Mouse (Mus musculus) myocyte (in vitro differentiated cells): ENCODE data around the gene Vgll4. TPM values are rescaled to one million over a fixed set of nuclear protein-coding genes. Genes with fewer than 3 reads are reported as not detected.
A peak's percentile ranks its signal among the peaks of the same experiment; 100 is the strongest.
"Not testable (repeated sequence)": the region's sequence is repeated elsewhere in the genome, so short reads cannot be mapped to it uniquely, and the experiment has no call there.

Experiments
- H3K27me3 ChIP-seq: one replicate; pipeline ENCODE4 v1.6.1; 2011; ENCODE audit not compliant: control insufficient read depth, insufficient read depth, insufficient read length
- H3K36me3 ChIP-seq: one replicate; pipeline ENCODE4 v1.6.1; 2011; ENCODE audit not compliant: control insufficient read depth, insufficient read depth
- H3K4me2 ChIP-seq: one replicate; pipeline ENCODE4 v1.6.1; 2011; ENCODE audit warnings: low read depth, control low read depth
- H3K4me3 ChIP-seq: one replicate; pipeline ENCODE4 v1.5.1; 2011; ENCODE audit warnings: mild to moderate bottlenecking, control low read depth, moderate library complexity
- H3K79me2 ChIP-seq: one replicate; pipeline ENCODE4 v1.6.1; 2011; ENCODE audit not compliant: control insufficient read depth, insufficient read depth
- H3ac ChIP-seq: one replicate; pipeline ENCODE4 v1.6.1; 2011; ENCODE audit not compliant: control insufficient read depth, insufficient read length
- CEBPB ChIP-seq: IDR thresholded peaks from 2 replicates; pipeline ENCODE4 v1.6.1; 2011; ENCODE audit warnings: mild to moderate bottlenecking, moderate library complexity; ENCODE audit not compliant: poor library complexity, insufficient read depth, severe bottlenecking
- E2F4 ChIP-seq: IDR thresholded peaks from one replicate; pipeline ENCODE4 v1.6.1; 2011; ENCODE audit warnings: mild to moderate bottlenecking, control low read depth, moderate library complexity; ENCODE audit not compliant: insufficient read depth
- MAX ChIP-seq: IDR thresholded peaks from one replicate; pipeline ENCODE4 v1.6.1; 2011; ENCODE audit warnings: low read depth, mild to moderate bottlenecking, control low read depth
- MYOD1 ChIP-seq, 3 experiments: IDR thresholded peaks; one replicate each; pipeline ENCODE4 v1.6.1; 2011; ENCODE audit warnings: control low read depth in 2 of 3, low read depth in 2 of 3, mild to moderate bottlenecking in 2 of 3, moderate library complexity in 1 of 3; ENCODE audit not compliant: insufficient read length in 2 of 3, control insufficient read depth in 1 of 3
- MYOG ChIP-seq, 3 experiments: IDR thresholded peaks; one replicate each; pipeline ENCODE4 v1.6.1; 2011; ENCODE audit warnings: control low read depth in 2 of 3, low read depth in 2 of 3, mild to moderate bottlenecking in 2 of 3; ENCODE audit not compliant: insufficient read length in 2 of 3, control insufficient read depth in 1 of 3, insufficient read depth in 1 of 3
- POLR2A ChIP-seq: IDR thresholded peaks from one replicate; pipeline ENCODE4 v1.6.1; 2011; ENCODE audit warnings: low read depth, mild to moderate bottlenecking, control low read depth, moderate library complexity; ENCODE audit not compliant: insufficient read length
- POLR2AphosphoS2 ChIP-seq: IDR thresholded peaks from one replicate; pipeline ENCODE4 v1.6.1; 2011; ENCODE audit warnings: low read depth, control low read depth; ENCODE audit not compliant: insufficient read length
- REST ChIP-seq: IDR thresholded peaks from one replicate; pipeline ENCODE4 v1.6.1; 2011; ENCODE audit warnings: mild to moderate bottlenecking, control low read depth, moderate library complexity; ENCODE audit not compliant: insufficient read depth, insufficient read length
- SRF ChIP-seq: IDR thresholded peaks from one replicate; pipeline ENCODE4 v1.6.1; 2011; ENCODE audit warnings: low read depth; ENCODE audit not compliant: control insufficient read depth, insufficient read length
- TCF12 ChIP-seq: IDR thresholded peaks from one replicate; pipeline ENCODE4 v1.6.1; 2011; ENCODE audit warnings: mild to moderate bottlenecking, control low read depth; ENCODE audit not compliant: poor library complexity, insufficient read depth, severe bottlenecking
- TCF3 ChIP-seq: IDR thresholded peaks from one replicate; pipeline ENCODE4 v1.6.1; 2011; ENCODE audit warnings: low read depth, control low read depth; ENCODE audit not compliant: insufficient read length
- USF1 ChIP-seq: IDR thresholded peaks from one replicate; pipeline ENCODE4 v1.6.1; 2011; ENCODE audit warnings: low read depth, mild to moderate bottlenecking, control low read depth, moderate library complexity
- polyA plus RNA-seq: library from polyadenylated mRNA; unstranded; fragments of >200 nt; fragmentation: generic; extraction: Trizol; gene quantifications from one replicate; pipeline ENCODE4 v1.2.1, GENCODE M21; 2012; ENCODE audit warnings: missing spikeins

Gene Vgll4
- polyA plus RNA-seq, 1 experiment = 21.1 TPM

DNA sequence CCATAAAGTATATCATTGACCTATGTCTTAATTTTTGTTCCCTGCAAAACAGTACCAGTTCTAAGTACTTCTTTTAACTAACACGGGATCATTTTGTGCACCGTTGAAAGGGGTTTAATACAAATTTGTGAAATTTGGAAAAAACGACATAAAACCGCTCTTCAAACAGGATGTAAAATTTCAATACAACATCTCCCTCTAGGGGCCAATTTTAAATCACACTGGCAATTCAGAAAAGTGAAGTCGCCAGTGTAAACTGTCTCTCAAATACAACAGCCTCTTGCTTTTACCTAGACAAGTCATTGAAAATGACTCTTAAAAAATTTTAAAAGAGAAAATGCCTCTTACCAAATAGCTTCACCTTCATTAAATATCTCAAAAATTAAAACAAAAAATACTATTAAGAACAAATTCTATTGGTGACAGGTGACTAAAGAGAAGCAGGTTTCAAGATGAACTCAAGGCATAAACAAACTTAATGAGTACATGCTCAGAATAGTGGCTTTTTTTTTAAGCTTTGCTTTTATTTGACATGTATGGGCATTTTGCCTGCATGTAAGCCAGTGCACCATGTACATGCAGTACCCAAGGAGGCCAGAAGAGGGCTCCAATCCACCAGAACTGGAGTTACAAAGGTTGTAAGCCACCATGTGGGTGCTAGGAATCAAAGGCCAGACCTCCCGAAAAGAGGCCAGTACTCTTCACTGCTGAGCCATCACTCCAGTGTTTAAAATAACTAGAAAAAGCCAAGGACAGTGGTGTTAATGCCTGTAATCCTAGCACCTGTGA is 43.2 kb downstream of the Vgll4 start:
- no peak for TF ChIP-seq TCF3
- TF ChIP-seq TCF12 = no peak
- TF ChIP-seq SRF = no peak
- TF ChIP-seq POLR2AphosphoS2 = no peak
- TF ChIP-seq MYOD1 (IDR thresholded peaks at IDR 0.05; ENCODE audit: control insufficient read depth in 1 of 3, insufficient read length in 2 of 3, low read depth in 2 of 3) = no peak
- TF ChIP-seq REST = no peak
- TF ChIP-seq POLR2A = no peak
- TF ChIP-seq USF1 = no peak
- TF ChIP-seq MAX = no peak
- TF ChIP-seq CEBPB = no peak
- TF ChIP-seq E2F4 = no peak
- no peak for TF ChIP-seq MYOG (IDR thresholded peaks at IDR 0.05; ENCODE audit: control insufficient read depth in 1 of 3, insufficient read depth in 1 of 3, insufficient read length in 2 of 3, low read depth in 2 of 3)
- Histone ChIP-seq H3K4me2 (no peak overlapping the region), H3K4me3 (no peak overlapping the region)

DNA sequence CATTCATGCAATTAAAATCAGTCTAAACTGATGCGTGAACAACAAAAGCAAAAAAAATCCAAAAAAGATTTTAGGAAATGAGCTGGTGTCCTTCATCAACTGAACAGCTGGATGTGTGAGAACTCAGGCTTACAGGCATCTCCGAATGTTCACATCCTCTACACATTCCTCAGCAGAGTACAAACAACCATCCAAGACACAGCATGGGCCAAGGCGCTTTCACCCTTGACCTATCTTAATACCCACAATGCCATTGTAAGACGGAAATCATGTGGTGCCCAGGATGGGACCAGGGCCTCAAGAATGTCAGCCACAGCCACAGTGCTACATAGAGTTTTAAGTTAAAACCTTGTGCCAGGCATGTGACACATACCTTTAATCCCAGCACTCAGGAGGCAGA is 44.6 kb downstream of the Vgll4 start:
- no peak overlapping the region for H3K4me2 ChIP-seq
- no peak overlapping the region for H3K4me3 ChIP-seq
- H3ac ChIP-seq = no peak overlapping the region
- H3K36me3 ChIP-seq = no peaks in the 10 kb centered on the region
- TF ChIP-seq E2F4 (no peak), POLR2A (no peak), MAX (no peak), MYOD1 (IDR thresholded peaks at IDR 0.05; ENCODE audit: control insufficient read depth in 1 of 3, insufficient read length in 2 of 3, low read depth in 2 of 3) (no peak), CEBPB (no peak), USF1 (no peak), POLR2AphosphoS2 (no peak), SRF (no peak), TCF3 (no peak), MYOG (IDR thresholded peaks at IDR 0.05; ENCODE audit: control insufficient read depth in 1 of 3, insufficient read depth in 1 of 3, insufficient read length in 2 of 3, low read depth in 2 of 3) (no peak), TCF12 (no peak), REST (no peak)
- H3K79me2 ChIP-seq = peaks cover 14% of the 10 kb centered on the region
- H3K27me3 ChIP-seq = no peaks in the 10 kb centered on the region

More for the DNA sequence above, 43.2 kb downstream of the Vgll4 start:
- H3K36me3 ChIP-seq = no peaks in the 10 kb centered on the region
- no peaks in the 10 kb centered on the region for H3K27me3 ChIP-seq
- H3K79me2 ChIP-seq = peaks cover under 1% of the 10 kb centered on the region
- H3ac ChIP-seq = no peak overlapping the region

DNA sequence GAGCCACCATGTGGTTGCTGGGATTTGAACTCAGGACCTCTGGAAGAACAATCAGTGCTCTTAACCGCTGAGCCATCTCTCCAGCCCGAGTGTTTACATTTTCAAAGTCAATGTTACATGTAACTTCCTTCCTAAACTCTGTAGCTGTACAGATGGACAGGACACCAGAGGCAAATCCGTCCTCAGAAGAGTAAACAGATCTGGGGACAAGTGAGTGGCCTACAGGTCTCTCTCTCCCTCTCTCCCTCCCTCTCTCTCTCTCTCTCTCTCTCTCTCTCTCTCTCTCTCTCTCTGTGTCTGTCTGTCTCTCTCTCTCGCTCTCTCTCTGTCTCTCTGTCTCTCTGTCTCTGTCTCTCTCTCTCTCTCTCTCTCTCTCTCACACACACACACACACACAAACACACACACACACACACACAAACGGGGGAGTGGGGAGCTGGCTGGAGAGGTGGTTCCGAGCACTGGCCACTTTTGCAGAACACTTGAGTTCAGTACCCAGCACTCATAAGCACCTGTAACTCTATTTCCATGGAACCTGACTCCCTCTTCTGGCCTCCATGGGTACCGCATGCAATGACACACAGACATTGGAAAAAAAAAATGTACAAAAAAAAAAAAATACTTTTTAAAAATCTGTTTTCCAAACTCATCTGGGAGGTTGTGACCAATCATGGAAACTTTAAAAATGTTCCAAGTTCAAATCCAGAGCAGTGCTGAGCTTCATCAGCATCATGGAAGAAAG is 47.3 kb downstream of the Vgll4 start:
- H3K27me3 ChIP-seq, H3ac ChIP-seq, H3K36me3 ChIP-seq: not testable (repeated sequence)
- Histone ChIP-seq H3K79me2 (peaks cover 41% of the 10 kb centered on the region), H3K4me2 (peak overlapping the region; percentile 90), H3K4me3 (peak overlapping the region; percentile 88)

DNA sequence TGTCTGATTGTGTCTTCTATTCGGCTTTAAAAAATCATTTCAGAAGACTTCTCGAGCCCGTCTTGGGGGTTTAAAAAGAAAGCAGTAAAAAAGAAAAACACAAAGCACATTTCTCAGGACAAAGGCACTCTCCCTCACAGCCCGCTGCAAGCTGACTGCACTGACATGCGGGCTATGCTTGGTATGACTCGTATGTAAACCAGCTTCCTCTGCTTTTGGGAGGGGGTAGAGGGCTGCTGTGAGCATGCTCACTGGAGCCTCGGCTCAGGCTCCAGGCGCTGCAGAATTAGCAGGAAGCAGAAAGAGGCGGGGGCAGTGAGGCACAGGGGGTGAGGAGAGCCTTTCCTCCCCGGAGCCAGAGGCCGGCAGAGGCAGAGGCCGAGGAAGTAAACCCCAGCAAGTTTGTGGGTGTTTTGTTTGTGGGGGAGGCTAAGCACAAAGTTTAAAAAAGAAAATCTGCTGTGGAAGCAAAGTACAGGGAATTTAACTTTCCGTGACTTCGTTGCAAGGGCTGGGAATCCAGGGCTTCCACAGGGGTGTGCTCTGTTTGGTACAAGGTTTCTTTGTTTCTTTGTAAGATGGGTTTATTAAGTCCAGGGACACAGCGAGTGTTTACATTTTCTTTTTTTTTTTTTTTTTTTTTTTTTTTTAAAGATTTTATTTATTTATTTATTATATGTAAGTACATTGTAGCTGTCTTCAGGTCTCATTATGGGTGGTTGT is 48.0 kb downstream of the Vgll4 start:
- no peaks in the 10 kb centered on the region for H3K27me3 ChIP-seq
- peak overlapping the region; percentile 63 for H3ac ChIP-seq
- H3K36me3 ChIP-seq = no peaks in the 10 kb centered on the region
- TF ChIP-seq TCF12 = no peak
- TF ChIP-seq CEBPB = no peak
- peak in 1 of 3 experiments; percentile 38 for TF ChIP-seq MYOG (IDR thresholded peaks at IDR 0.05; ENCODE audit: control insufficient read depth in 1 of 3, insufficient read depth in 1 of 3, insufficient read length in 2 of 3, low read depth in 2 of 3)
- TF ChIP-seq TCF3 = no peak
- peak; percentile 18 for TF ChIP-seq SRF
- TF ChIP-seq MYOD1 (IDR thresholded peaks at IDR 0.05; ENCODE audit: control insufficient read depth in 1 of 3, insufficient read length in 2 of 3, low read depth in 2 of 3) = no peak
- TF ChIP-seq E2F4 = no peak
- no peak for TF ChIP-seq REST
- no peak for TF ChIP-seq USF1
- TF ChIP-seq MAX = peak; percentile 51
- TF ChIP-seq POLR2AphosphoS2 = peak; percentile 97
- TF ChIP-seq POLR2A = peak; percentile 96
- peak overlapping the region; percentile 88 for H3K4me3 ChIP-seq
- peaks cover 48% of the 10 kb centered on the region for H3K79me2 ChIP-seq
- H3K4me2 ChIP-seq = peak overlapping the region; percentile 90
